Mouse (Mus musculus) C2C12 (cell line): ENCODE data around the gene Mapk6. TPM values are rescaled to one million over a fixed set of nuclear protein-coding genes. Genes with fewer than 3 reads are reported as not detected.

Experiments used
- H3K27me3 ChIP-seq: one replicate; pipeline ENCODE4 v1.6.1; 2011; ENCODE audit not compliant: control insufficient read depth, insufficient read depth, insufficient read length
- H3K36me3 ChIP-seq: one replicate; pipeline ENCODE4 v1.6.1; 2011; ENCODE audit not compliant: control insufficient read depth, insufficient read depth
- H3K4me3 ChIP-seq: one replicate; pipeline ENCODE4 v1.5.1; 2011; ENCODE audit warnings: mild to moderate bottlenecking, control low read depth; ENCODE audit not compliant: poor library complexity, insufficient read depth, severe bottlenecking
- H3K79me2 ChIP-seq: one replicate; pipeline ENCODE4 v1.6.1; 2011; ENCODE audit not compliant: control insufficient read depth, insufficient read depth
- H3K79me3 ChIP-seq: one replicate; pipeline ENCODE4 v1.6.1; 2011; ENCODE audit warnings: low read depth, control low read depth
- H3ac ChIP-seq: one replicate; pipeline ENCODE3; 2011; ENCODE audit warnings: low read depth; ENCODE audit not compliant: control insufficient read depth, insufficient read length
- CEBPB ChIP-seq: IDR thresholded peaks from one replicate; pipeline ENCODE4 v1.6.1; 2011; ENCODE audit warnings: low read depth, mild to moderate bottlenecking, control low read depth, moderate library complexity
- CTCF ChIP-seq: IDR thresholded peaks from one replicate; pipeline ENCODE4 v1.5.1; 2011; ENCODE audit not compliant: control insufficient read depth, insufficient read depth, insufficient read length
- FOSL1 ChIP-seq: IDR thresholded peaks from one replicate; pipeline ENCODE4 v1.8.0; 2011; ENCODE audit warnings: mild to moderate bottlenecking, low read length; ENCODE audit not compliant: poor library complexity, insufficient read depth, severe bottlenecking
- MAX ChIP-seq: IDR thresholded peaks from one replicate; pipeline ENCODE4 v1.6.1; 2011; ENCODE audit warnings: mild to moderate bottlenecking, control low read depth
- MYOD1 ChIP-seq: IDR thresholded peaks from one replicate; pipeline ENCODE4 v1.6.1; 2011; ENCODE audit warnings: low read depth; ENCODE audit not compliant: control insufficient read depth, insufficient read length
- MYOG ChIP-seq: IDR thresholded peaks from one replicate; pipeline ENCODE4 v1.6.1; 2011; ENCODE audit not compliant: control insufficient read depth, insufficient read length; ENCODE audit errors: extremely low read depth
- USF1 ChIP-seq: IDR thresholded peaks from one replicate; pipeline ENCODE4 v1.6.1; 2011; ENCODE audit warnings: low read depth, mild to moderate bottlenecking, control low read depth, moderate library complexity
- polyA plus RNA-seq: library from polyadenylated mRNA; unstranded; fragments of >200 nt; fragmentation: generic; extraction: Trizol; gene quantifications from one replicate; pipeline ENCODE4 v1.2.1, GENCODE M21; 2012; ENCODE audit warnings: missing spikeins

Gene Mapk6
- polyA plus RNA-seq, 1 experiment, result 44.8 TPM

- TF ChIP-seq FOSL1 (no peak), CEBPB (no peak), USF1 (no peak), MAX (no peak), CTCF (no peak), MYOD1 (no peak), MYOG (no peak)
- H3ac ChIP-seq, result no peak overlapping the region
Measured at GRCm38 (mm10) chr9:75362201-75362600, 47.6 kb downstream of the Mapk6 start.

GRCm38 (mm10) chr9:75361699-75362098, 48.1 kb downstream of the Mapk6 start:
- no peak for TF ChIP-seq MYOG
- TF ChIP-seq CEBPB, result peak; percentile 66
- peak; percentile 35 for TF ChIP-seq CTCF
- H3K79me2 ChIP-seq, result no peaks in the 10 kb centered on the region
- H3K79me3 ChIP-seq, result no peaks in the 10 kb centered on the region
- H3K36me3 ChIP-seq, result no peaks in the 10 kb centered on the region
- H3K4me3 ChIP-seq, result no peak overlapping the region
- no peak overlapping the region for H3ac ChIP-seq
- no peaks in the 10 kb centered on the region for H3K27me3 ChIP-seq

More at GRCm38 (mm10) chr9:75362201-75362600, 47.6 kb downstream of the Mapk6 start:
- Histone ChIP-seq H3K4me3 (no peak overlapping the region), H3K36me3 (no peaks in the 10 kb centered on the region), H3K79me2 (no peaks in the 10 kb centered on the region), H3K79me3 (no peaks in the 10 kb centered on the region), H3K27me3 (no peaks in the 10 kb centered on the region)

DNA sequence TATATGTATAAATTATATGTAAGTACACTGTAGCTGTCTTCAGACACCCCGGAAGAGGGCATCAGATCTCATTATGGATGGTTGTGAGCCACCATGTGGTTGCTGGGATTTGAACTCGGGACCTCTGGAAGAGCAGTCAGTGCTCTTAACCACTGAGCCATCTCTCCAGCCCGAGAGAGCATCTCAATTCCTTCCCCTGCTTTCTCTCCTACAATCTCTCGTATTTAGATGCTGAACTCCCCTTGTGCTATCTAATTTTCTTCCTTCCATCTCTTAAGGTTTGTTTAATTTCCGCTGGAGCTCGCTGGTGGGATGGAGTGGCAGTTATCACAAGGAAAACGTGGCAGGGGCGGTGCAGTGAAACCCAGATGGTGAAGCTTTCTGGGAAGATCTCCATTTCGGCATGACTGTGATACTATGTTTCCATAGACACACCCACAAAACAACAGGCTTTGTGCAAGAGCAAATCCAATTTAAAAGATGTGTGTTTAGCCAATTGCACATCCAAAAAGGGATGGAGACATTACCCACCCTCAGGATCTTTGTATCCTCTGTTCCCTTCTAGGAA, 52.6 kb downstream of the Mapk6 start:
- no peak overlapping the region for H3K4me3 ChIP-seq
- H3K79me2 ChIP-seq, result no peaks in the 10 kb centered on the region
- no peaks in the 10 kb centered on the region for H3K79me3 ChIP-seq
- H3K36me3 ChIP-seq, result no peaks in the 10 kb centered on the region
- no peak for TF ChIP-seq CTCF
- TF ChIP-seq MYOG, result no peak
- TF ChIP-seq CEBPB, result no peak
- TF ChIP-seq USF1, result no peak
- TF ChIP-seq MAX, result no peak
- TF ChIP-seq FOSL1, result no peak
- TF ChIP-seq MYOD1, result no peak
- H3ac ChIP-seq, result no peak overlapping the region
- H3K27me3 ChIP-seq, result no peaks in the 10 kb centered on the region

- H3K27me3 ChIP-seq, result no peaks in the 10 kb centered on the region
- H3K36me3 ChIP-seq, result no peaks in the 10 kb centered on the region
- no peak overlapping the region for H3ac ChIP-seq
- H3K4me3 ChIP-seq, result no peak overlapping the region
- TF ChIP-seq CTCF (no peak), CEBPB (no peak), MYOD1 (no peak), MYOG (no peak), MAX (no peak), USF1 (no peak), FOSL1 (no peak)
- no peaks in the 10 kb centered on the region for H3K79me3 ChIP-seq
- no peaks in the 10 kb centered on the region for H3K79me2 ChIP-seq
Measured at GRCm38 (mm10) chr9:75355783-75356182, 54.0 kb downstream of the Mapk6 start.

DNA sequence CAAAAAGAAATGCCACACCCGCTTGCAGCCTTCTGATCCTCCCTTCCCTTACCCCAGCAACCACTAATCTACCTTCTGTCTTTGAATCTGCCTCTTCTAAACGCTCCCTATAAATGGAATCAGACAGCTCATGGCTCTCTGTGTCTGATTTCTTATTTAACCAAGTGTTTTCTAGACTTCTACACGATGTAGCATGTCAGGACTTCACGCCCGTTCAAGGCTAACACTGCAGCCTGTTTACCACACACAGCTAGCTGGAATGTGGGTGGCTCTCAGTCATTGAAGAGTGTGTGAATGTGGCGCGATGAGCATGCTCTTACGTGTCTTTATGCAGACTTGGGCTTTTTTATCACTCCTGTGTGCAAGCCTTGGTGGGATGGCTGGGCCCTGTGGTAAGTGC, 56.7 kb downstream of the Mapk6 start:
- TF ChIP-seq CEBPB (no peak), MAX (no peak), USF1 (no peak), FOSL1 (no peak), CTCF (no peak), MYOG (no peak), MYOD1 (no peak)
- Histone ChIP-seq H3K79me2 (no peaks in the 10 kb centered on the region), H3K27me3 (no peaks in the 10 kb centered on the region), H3K36me3 (no peaks in the 10 kb centered on the region), H3K4me3 (no peak overlapping the region), H3K79me3 (no peaks in the 10 kb centered on the region), H3ac (no peak overlapping the region)

DNA sequence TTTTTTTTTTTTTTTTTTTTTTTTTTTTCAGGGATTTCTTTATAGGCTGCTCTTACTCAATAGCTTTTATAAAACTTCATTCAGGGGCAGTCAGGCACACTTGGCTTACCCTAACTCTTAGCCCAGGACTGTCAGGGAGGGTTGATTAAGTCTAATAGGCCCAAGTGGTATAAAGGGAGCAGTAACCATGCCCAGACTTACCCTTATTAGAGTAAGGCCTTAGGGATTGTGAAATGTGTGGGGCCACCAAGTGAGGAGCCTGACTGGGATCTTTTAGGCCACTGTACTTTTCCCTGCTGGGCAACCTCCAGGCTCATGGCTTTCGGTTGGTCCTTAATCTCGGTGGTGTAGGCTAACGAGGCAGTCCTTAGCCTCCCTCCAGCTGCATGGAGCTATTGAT, 61.2 kb downstream of the Mapk6 start:
- Histone ChIP-seq H3K79me2 (no peaks in the 10 kb centered on the region), H3K79me3 (no peaks in the 10 kb centered on the region), H3K36me3 (no peaks in the 10 kb centered on the region), H3ac (no peak overlapping the region), H3K27me3 (no peaks in the 10 kb centered on the region), H3K4me3 (no peak overlapping the region)
- no peak for TF ChIP-seq MYOD1
- TF ChIP-seq CTCF, result no peak
- TF ChIP-seq MYOG, result no peak
- TF ChIP-seq USF1, result no peak
- no peak for TF ChIP-seq FOSL1
- TF ChIP-seq CEBPB, result no peak
- TF ChIP-seq MAX, result no peak
